Mouse (Mus musculus): ENCODE data around the gene Cad. TPM values are rescaled to one million over a fixed set of nuclear protein-coding genes. Genes with fewer than 3 reads are reported as not detected.
"Not testable (repeated sequence)": the region's sequence is repeated elsewhere in the genome, so short reads cannot be mapped to it uniquely, and the experiment has no call there.

Cad gene
- polyA plus RNA-seq (2015; fragmentation: Nextera tagmentation; extraction: Ambion mirVana), result 15.3 and 16.8 TPM in 2 replicates

DNA sequence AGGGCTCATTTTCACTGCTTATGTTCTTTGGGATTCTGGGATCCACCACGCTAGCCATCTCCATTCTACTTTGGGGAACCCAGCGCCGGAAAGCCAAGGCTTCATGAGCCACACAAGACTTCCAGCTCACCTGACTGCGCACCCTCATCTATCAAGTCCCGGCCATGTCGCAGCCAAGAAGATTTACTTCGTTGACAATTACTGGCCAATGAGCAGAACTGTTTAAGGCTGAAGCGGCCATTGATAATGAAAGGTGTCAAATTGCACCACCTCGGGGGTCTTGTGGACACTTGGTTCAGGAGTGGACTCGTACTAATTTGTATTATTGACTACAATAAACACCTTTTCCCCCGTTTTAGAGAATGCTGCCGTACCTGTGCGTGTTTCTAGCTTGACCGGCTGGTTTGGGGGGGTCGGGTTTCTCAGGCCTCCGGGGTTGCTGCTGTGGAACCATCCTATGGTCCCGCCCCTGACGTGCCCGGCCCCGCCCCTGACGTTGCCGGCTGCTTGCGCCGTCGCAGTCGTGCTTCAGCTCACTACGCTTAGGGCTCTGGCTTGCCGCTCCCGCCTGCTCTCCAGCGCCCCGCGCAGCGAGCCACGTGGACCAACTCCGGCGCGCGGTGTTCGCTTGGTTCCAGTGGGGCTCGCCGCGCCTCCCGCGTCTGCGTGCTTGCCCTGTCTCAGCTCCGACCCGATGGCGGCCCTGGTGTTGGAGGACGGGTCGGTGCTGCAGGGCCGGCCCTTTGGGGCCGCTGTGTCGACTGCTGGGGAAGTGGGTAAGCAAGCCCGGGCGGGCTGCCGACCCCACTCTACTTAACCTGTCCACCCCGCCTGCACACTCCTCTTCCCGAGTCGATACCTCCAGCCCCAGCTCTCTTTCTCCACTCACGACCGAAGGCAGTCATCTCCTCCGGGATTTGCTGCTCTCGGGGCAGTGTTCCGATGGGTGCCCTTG, at the start of gene Cad:
Gene Cad, plus strand, starts transcription at position 520 of the 955 bp plus-strand sequence.
- DNase-seq (ENCODE audit: low spot score), result peak; percentile 92

- peak; percentile 79 for DNase-seq (ENCODE audit: low spot score)
These were observed 41.8 kb upstream of the Cad start for GRCm38 (mm10) chr5:31012737-31013136.

DNA sequence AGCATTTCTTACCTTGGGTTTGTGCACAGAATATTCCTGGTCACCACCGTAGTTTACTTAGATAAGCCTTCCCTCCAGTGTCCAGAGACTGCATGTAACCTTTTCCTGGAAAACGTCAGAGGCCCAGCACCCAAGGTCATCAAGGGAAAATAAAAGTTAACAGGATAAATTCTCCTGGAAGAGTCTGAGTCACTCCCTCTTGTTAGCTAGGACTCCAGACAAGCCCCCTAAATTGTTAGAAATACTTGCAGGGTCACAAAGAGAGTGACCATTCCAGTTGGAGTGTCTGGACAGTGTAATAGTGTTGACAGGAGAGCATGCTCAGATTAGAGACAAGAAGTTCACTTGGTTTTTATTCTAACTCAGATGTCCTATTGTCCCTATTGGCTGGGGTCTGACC, 38.7 kb upstream of the Cad start:
- DNase-seq (ENCODE audit: low spot score), result no peak

GRCm38 (mm10) chr5:31021790-31022189, 32.8 kb upstream of the Cad start:
- DNase-seq (ENCODE audit: low spot score), result not testable (repeated sequence)

DNA sequence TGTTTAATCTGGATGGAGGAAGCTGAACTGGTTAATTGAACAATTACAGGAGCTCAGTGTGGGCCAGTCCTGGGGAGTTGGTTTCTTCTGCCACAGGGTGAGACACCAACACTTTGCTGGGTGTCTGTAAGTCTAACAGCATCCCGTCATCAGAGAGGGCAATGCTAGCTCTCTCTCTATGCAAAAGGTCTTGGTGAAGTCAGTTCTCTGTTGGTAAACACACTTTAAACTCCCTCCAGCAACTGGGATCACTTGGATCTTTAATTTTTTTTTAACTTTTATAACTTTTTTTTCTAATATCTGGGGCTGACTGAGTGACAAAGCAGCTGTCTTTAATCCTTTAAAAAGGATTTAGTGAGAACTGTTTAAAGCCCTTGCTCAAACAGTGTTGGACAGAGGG, 31.9 kb upstream of the Cad start:
- DNase-seq (ENCODE audit: low spot score), result no peak

GRCm38 (mm10) chr5:31023254-31023653, 31.3 kb upstream of the Cad start:
- DNase-seq (ENCODE audit: low spot score), result no peak

DNA sequence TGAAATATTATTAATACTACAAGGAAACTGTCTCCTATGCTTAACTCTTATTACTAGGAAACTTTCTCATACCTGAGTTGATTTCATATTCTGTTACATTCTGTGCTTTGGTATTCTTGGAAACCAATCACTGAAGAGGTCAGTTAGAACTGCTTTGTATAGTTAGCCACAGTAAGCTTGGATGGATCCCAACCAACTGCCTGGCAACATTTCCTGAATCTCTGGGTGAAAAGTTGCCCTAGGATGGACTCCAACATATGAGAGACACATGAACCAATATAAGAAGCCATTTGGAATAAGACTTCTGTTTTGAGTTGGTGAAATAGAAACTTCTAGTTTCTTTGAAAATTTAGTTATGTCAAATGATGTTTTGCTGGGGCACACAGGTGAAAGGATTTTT, 29.9 kb upstream of the Cad start:
- no peak for DNase-seq (ENCODE audit: low spot score)

DNA sequence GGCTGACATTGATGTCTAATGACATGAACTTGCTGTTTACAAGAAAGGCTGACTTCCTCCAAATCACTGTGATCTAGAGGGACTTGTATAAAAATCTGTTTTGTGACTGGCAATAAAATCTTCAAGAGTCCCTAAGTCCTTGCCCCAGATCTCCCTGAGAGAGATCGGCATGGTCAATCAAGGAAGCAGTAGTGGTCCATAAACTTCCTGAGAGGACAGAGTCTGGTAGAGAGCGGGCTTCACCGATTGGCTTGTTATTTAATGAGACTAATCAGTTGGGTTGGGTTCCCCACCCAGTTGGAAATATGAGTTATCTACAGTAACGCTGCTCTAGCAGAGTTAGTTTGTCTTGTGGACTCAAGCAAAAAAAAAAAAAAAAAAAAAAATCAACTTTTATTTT, 23.7 kb upstream of the Cad start:
- DNase-seq (ENCODE audit: low spot score), result no peak

DNA sequence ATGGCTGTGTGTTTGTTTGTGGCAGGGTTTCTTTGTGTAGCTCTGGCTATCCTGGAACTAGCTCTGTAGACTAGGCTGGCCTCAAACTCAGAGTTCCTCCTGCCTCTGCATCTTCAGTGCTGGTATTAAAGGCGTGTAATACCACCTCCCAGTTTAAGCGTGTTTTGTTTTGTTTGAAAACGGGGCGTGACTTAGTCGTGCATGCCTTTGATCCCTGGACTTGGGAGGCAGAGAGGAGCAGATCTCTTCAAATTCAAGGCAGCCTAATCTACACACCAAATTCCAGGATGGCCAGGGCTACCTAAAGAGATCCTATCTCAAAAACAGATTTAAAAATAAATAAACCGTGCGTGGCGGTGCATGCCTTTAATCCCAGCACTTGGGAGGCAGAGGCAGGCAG, 23.1 kb upstream of the Cad start:
- no peak for DNase-seq (ENCODE audit: low spot score)

- DNase-seq (ENCODE audit: low spot score), result no peak
These were observed 19.9 kb upstream of the Cad start for GRCm38 (mm10) chr5:31034669-31035068.

DNA sequence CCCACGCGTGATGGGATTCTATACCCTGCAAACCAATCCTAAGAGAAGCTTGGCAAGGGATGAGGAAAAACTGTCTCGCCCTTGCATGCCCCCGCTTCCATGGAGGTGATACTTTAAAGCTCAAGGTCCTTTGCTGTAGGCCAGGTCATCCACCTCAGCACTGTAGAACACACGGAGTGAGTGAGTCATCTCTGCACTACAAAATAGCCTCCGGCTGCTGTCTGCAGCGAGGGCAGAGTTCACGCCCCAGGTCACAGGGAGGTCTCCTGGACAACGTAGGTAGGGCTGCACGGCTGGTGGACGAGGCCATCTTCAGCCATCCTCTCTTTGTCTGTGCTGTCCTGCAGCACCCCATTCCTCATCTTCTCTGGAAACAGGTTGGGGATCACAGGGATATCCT, 18.0 kb upstream of the Cad start:
- not testable (repeated sequence) for DNase-seq (ENCODE audit: low spot score)

DNA sequence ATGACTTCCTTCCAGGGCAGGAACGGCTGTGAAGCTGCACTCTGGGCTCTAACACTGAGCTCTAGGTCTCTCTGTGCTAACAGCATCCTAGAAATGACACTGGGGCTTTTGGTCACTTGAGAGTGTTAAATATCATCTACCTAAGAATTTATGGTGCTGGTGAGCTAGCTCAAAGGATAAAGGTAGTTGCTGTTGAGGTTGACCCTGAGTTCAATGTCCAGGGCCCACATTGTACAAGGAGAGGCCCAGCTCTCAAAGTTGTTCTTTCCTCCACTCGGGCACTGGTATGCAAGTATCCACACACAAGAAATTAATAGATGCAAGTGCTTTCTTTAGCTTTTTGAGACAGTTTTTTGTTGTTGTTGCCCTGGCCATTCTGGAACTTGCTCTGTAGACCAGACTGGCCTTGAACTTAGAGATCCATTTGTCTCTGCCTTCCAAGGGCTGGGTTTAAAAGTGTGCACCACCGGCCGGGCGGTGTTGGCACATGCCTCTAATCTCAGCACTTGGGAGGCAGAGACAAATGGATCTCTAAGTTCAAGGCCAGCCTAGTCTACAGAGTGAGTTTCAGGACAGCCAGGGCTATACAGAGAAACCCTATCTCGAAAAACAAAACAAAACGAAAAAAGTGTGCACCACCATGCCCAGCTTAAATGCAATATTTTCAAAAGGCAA, 16.3 kb upstream of the Cad start:
- DNase-seq (ENCODE audit: low spot score), result no peak

- no peak for DNase-seq (ENCODE audit: low spot score)
These were observed 8.2 kb upstream of the Cad start for GRCm38 (mm10) chr5:31046416-31046815.

- no peak for DNase-seq (ENCODE audit: low spot score)
These were observed 7.5 kb upstream of the Cad start for GRCm38 (mm10) chr5:31047074-31047473.

DNA sequence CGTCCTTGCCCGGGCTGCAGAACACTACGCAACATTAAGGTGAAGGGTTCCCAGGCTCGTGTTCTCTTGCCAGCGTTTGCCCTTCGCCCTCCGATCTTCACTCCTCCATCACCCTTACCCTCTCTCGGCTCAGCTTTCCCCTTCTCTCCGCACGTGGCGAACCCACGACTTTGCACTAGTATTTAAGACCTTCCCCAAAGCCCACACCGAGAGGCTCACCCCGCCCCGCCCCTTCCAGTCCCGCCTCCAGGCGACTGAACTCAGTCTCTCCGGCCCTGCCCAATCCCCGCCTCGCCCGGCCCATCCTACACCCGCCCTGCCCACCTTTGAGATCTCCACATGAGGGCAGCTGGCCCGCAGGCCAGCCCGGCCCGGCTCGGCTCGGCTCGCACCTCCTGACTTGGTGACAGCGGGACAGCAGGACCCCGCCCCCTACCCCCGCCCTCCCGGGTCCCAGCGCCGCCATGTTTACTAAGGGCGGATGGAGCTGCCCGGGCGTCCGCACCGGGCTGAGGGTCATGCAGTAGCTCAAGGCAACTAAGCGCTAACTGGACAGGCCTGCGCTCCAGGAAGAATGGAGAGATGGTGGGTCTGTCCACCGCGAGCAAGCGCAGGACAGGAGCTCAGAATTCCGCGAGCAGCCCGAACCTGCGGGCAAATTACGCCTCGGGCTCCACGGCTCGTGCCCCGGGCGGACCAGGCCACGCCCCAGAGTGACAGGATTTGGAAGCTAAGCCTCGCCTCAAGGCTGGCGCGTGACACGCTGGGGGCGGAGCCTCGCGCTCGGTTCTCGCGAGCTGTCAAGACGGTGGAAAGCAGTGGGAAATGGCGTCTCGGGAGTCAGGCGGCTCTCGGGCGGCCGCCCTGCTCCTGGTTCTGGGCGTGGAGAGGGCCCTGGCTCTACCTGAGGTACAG, 6.5 kb upstream of the Cad start, which contains the start of gene Atraid:
Gene Atraid, plus strand, starts transcription at position 465 of the 915 bp plus-strand sequence.
- peak; percentile 99 for DNase-seq (ENCODE audit: low spot score)

DNA sequence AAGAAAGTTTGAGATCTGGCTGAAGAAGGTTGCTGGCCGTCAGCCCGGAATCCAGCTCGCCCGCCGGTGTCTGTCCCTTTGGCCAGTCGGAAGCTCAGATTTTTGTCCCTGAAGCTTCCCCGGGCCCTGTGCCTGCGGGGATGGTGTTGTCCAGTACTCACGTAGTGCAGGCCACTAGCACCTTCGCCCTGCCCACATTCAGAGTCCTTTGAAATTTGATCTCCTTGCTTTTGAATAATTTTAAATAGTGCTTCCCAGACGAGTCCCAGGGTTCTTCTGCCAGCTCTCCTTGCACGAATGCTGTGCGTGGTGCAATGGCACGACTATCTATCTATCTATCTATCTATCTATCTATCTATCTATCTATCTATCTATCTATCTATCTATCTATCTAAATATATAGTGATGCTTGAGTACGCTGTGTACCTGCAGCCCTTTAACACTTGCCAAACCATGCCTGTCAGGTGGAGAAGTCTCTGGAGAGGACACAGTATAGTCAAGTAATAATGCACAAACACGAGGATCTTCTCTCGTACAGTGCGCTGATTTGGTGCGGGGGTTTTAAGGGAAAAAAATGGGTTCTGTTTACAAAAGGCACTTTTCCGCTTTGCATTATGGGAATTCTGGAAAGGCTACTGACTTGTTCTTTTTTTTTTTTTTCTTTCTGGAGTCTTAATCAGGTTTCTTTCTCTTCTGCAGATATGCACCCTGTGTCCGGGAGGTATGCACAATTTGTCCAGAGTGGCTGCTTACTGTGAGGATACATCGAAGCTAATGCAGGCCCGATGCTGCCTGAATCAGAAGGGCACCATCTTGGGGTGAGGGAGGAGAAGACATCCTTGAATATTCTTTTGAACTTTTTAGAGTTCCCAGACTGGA, 5.6 kb upstream of the Cad start, which contains the start of gene Slc5a6:
Gene Slc5a6, minus strand, starts transcription at position 162 of the 879 bp plus-strand sequence.
- peak; percentile 65 for DNase-seq (ENCODE audit: low spot score)

GRCm38 (mm10) chr5:31050427-31050826, 4.2 kb upstream of the Cad start:
- no peak for DNase-seq (ENCODE audit: low spot score)

- not testable (repeated sequence) for DNase-seq (ENCODE audit: low spot score)
These were observed 852 bp upstream of the Cad start for GRCm38 (mm10) chr5:31053728-31054127.

DNA sequence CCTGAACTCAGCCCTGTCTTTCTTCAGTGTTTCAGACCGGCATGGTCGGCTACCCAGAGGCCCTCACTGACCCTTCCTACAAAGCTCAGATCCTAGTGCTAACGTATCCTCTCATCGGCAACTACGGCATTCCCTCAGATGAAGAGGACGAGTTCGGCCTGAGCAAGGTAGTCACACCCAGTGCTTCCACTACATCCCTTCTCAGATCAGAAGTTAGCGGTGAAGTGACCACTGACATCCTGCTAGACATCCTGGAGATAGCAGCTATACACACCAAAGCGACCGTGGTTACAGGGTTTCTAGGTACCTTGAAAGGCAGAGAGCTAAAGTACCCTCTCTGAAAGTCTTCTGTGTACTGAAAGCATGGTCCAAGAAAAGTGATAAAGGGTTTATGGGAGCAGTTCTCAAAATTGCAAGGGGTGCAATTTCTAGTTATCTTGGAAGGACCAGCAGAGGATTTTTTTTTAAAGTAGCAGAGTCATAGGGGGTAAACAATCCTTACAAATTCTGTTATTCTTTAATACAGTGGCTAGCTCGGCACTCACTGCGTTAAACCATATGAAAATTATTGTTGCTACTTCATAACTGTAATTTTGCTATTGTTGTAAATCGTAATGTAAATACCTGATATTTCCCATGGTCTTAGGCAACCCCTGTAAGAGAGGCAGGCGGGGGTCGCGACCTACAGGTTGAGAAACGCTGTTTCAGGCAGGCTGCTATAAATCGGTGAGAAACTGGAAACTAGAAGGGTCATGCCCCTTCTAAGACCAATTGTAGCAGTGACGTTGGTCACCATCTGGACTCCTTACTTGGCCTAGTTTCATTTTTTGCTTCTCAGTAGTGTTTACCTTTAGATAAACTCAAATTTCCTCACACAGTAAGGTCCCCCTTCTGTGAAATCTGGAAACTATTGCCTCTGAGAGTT, 898 bp downstream of the Cad start:
- peak; percentile 18 for DNase-seq (ENCODE audit: low spot score)
